Mouse (Mus musculus): ENCODE results near the gene Ccne1.
"Not testable (repeated sequence)": the region's sequence is repeated elsewhere in the genome, so short reads cannot be mapped to it uniquely, and the experiment has no call there.

Ccne1 gene

DNA sequence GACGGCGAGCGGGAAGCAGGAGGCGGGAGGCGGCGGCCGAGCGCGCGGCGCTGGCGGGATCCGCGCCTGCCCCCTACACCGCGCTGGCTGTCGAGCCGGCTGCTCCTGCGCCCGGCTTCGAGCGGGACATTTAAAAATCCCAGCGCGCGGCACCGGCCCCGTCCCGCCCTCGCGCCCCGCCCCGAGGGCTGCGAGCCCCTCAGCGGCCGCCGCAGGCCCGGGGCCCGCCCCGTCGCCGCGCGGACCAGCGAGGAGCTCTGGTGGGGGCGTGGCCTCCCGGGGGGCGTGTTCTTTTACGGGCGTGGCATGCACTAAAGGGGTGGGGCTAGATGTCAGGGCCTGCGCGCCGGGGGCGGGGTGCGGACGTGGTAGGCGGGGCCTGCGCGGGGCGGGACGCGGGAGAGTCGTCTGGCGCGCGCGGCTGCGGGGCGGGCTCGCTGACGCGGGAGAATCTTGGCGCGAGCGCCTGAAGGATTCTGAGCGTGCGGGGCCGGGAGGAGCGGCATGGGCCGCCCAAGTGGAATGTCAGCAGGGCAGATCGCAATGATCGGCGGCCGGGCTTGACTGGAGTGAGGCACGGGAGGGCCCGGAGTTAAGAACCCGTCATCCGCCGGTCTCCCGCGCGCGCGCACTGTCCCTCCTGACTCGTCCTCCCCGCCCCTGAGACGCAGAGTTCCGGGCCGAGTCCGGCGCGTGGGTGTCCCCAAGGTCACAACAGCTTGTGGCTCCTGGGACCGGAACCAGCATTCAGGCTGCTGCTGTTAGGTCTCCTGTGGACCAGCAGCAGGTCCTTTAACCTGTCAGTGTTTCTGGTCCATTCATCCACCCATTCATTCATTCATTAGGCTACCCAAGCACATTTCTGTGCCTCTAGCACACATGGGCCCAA is at the start of gene Ccne1:
Ccne1 (minus strand) TSS at position 164 of the 889 bp plus-strand sequence.
- DNase-seq (ENCODE audit: low spot score): peak; percentile 99

DNA sequence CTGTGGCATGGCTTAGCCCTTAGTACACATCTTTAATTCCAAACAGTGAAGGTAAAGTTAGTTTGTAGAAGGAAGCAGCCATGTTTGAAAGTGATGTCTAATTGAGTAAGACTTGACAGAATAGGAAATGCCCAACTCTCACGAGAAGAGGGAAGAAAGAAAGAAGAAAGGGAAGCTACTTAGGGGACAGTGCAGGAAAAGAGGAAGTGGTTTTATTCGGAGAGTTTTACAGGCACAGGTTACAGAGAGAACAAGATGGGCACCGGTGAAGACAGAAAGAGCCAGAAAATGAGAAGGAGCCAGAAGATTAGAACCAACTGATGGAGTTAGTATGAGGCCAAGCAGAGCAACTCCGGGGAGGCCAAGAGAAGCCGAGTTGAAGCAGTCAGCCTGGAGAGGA is 48.5 kb upstream of the Ccne1 start:
- DNase-seq (ENCODE audit: low spot score): no peak

DNA sequence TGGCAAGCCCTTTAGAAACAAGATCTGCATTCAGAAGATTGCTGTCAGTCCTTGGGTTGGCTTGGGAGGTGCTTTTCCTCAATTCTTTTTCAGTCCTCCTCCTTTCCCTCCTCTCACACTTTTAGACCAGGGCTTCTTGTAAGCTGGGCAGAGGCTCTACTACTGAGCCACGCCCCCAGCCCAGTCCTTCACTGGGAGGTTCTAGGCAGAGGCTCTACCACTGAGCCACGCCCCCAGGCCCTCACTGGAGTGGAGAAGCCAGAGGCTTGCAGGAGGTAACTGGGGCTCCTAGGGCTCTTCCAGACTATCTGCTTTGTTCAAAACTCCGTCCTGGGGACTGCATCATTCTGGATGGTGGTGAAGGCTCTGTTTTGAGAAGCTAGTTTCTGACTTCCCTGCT is 45.2 kb upstream of the Ccne1 start:
- DNase-seq (ENCODE audit: low spot score): no peak

DNA sequence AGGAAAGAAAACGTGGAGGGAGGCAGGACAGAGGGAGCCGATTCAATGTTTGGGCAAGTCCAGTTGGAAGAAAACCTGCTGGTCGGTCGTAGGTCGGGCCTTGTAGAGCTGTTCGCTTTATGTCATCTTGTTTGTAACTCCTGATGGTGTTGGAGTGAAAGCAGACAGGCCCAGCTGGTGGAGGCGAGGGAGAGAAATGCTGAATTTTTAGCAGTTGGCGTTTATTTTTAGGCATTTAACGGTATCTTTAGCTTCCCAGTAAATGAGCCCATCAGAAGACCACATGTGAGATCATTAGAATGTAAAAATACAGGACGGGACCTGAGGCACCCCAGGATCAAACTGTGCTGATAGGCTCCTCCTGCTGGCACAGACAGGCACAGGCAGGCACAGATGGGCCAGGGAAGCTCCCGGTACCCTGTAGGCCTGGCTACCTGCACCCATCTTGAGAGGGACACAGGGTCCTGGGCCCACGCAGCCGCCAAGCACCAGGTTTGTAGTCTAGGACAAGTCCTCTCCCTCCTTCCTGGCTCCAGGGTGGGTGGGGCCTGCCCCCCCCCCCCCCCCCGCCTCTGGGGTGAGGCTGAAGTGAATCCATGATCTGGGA is 44.5 kb upstream of the Ccne1 start:
- peak; percentile 36 for DNase-seq (ENCODE audit: low spot score)

DNA sequence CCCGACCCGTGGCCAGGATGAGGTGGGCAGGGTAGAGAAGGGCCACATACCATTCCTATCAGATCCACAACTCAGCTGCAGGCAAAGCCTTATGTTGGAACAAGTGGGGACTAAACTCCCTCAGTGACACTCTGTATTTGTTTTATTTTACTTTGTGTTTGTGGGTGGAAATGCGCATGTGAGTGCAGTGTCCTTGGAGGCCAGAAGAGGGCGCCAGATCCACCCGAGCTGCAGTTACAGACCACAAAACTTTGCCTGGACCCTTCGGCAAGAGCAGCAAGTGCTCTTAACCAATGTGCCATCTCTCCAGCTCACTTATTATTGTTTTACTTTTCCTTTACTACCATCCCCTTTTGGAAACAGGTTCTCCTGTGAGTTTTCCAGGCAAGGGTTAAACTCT is 40.1 kb upstream of the Ccne1 start:
- no peak for DNase-seq (ENCODE audit: low spot score)

DNA sequence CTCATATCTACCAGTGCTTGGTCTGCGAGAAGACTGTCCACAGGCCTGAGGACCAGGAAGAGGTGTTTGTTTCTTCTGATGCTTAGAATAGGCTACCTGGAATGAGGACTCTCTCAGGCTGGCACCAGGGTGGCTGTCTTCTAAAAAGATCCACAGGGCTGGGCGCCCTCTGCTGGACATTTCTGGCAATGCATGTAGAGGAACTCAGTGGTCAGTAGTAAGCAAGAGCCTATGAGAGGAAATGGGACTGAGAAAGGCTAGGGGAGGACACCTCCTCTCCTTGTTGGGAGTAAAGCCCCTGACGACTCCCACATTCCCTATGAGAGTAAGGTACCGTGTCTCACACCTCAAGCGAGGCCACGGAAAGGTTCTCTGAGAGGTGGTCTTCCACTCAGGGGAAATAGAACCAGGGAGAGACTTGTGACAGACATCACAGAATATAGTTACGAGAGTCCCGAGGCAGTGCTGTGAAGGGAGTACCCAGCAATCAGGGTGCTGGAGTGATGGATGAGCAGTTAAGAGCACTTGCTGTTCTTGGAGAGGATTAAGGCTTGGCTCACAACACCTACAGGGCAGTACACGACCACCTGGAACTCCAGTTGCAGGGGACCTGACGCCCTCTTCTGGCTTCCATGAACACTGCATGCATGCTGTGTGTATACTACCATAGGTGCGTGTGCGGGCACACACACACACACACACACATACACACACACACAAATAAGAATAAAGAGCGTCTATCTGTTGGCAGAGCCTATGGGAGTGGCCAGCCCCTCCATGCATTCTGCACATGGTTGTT is 34.6 kb upstream of the Ccne1 start:
- DNase-seq (ENCODE audit: low spot score): peak; percentile 86

DNA sequence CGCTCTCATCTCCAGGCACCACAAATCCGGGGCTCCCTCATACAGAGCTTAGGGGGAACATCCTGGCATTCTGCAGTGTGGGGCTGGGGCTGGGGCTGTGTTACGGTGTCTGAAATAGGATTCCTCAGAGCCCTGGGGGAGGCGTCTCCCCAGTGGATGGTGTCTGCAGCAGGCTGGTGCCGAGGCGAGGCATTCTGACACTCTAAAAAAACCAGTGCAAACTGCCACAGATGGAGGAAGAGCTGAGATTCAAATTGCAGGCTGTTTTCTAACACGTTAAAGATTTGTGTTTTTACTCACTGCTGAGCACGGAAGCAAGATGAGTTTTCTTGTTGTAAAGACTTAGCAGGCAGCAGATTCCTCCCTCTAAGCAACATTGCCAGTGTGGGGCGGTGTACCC is 33.0 kb upstream of the Ccne1 start:
- DNase-seq (ENCODE audit: low spot score): peak; percentile 54

DNA sequence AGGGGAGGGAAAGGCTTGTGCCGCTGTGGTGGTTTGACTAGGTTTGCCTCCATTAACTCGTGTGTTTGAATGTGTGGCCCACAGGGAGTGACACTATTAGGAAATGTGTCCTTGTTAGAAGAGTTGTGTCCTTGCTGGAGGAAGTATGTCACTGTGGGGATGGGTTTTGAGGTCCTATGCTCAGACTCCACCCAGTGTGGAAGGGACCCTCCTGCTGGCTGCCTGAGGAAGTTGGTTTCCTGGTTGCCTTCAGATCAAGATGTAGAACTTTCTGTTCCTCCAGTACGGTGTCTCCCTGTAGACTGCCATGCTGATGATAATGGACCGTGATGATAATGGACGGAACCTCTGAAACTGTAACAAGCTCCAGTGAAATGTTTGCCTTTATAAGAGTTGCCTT is 27.1 kb upstream of the Ccne1 start:
- no peak for DNase-seq (ENCODE audit: low spot score)

DNA sequence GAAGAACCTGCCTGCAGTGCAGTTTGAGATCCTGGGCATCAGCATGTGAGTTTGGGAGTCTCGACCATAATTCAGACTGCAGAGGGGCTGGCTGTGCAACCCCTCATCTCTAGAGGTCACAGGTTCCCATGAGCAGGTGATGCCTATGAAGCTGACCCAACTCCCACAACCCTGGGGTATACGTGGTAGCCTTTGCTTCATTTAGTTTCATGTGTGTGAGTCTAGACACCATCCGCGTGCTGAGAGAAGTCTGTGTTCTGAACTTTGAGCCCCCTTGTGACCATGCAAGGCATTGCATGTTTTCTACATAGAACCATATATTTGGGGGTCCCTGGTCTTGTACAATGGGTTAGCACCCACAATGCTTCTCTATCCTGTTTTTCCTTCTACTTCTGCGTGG is 23.9 kb upstream of the Ccne1 start:
- DNase-seq (ENCODE audit: low spot score): peak; percentile 53

DNA sequence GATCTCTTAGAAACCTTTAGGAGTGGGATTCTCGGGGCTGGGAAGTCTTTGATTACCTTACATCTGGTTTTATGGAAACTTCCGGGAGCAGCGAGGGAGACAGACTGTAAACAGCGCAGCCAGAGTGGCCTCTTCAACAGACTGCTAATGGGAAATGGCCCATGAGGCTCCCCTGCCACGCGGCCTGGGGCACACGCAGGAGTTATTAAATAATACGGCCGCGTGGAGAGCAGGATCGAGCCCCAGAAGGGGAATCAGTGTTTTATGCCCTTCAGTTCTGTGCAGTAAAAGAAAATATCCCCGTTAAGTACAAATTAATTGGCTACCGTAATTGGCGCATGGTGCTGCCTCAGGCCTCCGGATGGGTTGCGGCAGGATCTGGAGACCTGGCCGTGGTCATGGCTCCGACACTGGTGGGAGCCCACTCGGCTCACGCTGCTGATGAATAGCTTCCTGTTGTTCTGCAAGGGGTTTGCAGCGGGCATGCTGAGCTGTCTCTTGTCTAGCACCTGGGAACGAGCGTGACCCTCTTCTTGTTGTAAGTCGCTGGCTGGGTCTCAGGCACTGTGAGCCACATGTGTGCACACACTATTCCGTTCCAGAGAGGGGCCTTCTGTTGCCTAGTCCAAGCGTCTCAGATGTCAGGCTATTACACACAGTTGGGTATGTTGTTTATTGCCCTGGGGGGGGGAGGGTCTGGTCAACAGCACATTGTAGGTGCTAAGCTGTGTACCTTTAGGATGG is 22.8 kb upstream of the Ccne1 start:
- no peak for DNase-seq (ENCODE audit: low spot score)

DNA sequence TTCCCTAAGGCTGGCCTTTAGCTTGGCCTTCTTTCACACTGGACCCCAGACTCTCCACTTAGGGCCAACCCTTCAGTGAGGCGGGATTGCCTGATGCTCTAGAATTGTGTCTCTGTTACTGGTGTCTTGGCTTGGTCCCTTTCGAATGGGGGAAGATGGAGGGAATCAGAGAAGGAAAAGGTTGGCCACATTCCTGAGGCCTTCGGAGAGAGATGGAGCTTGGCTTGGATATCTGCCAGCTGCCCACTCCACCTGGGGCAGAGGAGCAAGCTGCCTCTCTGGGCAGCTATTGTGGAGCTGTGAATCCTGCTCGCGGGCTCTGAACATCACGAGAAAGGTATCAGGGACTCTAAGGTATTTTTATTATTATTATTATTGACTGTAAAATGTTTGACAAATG is 22.2 kb upstream of the Ccne1 start:
- DNase-seq (ENCODE audit: low spot score): no peak

DNA sequence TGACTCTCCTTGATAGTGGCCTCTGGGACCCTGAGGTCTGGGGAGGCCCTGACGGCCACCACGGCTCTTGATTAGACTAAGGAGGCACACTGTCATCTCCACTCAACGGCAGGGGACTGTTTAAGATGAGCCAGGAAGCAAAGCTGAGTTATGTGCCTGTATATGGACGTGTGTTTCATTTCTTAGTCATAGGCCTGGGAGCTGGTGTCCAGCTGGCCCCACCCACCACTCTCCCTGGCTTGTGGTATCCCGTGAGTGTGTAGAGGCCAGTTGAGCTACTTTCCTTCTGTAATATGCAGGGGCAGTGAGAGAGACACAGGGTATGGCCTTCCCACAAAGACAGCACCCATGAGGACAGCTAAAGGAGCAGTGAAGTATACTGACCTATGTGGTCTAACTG is 20.9 kb upstream of the Ccne1 start:
- DNase-seq (ENCODE audit: low spot score): not testable (repeated sequence)

DNA sequence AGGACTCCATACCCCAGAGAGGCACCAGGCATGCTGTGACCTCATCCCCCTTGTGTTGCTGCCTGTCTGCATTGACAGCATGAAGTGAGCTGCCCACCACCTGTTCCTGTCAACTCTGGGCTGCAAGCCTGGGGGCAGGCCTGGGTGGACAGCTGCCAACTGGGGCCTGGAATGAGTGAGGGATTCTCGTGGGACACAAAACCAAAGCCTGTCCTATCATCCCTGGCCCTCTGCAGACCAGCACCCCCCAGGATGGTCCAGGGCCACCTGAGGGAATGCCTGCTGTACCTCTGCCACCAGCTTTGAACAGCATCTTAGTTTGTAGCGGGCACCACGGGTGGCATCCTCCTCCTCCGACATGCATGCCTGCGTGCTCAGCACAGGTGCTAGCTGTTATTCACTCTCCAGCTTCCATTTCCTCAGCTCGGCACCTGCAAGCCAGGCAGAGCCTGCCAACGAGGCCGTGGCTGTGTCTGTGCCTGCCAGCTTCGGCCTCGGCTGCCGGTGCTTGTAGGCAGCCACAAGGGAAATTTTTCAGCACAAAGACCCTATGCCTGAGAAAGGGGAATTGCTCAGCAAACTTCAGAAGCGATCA is 18.3 kb upstream of the Ccne1 start:
- peak; percentile 20 for DNase-seq (ENCODE audit: low spot score)

DNA sequence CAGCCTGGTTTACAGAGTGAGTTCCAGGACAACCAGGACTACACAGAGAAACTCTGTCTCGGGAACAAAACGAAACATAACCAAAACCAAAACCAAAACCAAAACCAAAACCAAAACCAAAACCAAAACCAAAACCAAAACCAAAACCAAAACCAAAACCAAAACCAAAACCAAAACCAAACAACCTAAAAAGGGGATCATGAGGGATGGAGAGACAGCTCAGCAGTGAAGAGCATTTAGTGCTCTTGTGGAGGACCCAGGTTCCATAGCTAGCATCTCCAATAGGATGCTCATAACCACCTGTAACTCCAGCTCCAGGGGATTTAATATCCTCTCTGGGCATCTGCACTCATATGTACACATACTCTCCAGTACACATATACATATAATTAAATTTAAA is 16.8 kb upstream of the Ccne1 start:
- not testable (repeated sequence) for DNase-seq (ENCODE audit: low spot score)

DNA sequence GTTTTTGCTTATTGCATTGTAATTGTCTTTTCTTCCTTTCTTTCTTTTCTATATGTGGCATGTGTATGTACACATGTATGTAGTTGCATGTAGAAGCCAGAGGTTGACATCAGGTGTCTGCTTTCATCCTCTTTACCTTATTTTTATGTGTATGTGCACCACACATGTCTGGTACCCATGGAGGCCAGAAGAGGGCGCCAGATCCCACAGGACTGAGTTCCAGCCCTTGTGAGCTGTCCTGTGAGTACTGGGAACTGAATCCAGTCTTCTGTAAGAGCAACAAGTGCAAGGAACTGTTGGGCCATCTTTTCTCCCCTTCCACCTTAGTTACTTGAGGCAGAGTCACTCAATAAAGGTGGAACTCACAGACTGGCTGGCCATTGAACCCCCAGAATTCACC is 11.3 kb upstream of the Ccne1 start:
- no peak for DNase-seq (ENCODE audit: low spot score)

DNA sequence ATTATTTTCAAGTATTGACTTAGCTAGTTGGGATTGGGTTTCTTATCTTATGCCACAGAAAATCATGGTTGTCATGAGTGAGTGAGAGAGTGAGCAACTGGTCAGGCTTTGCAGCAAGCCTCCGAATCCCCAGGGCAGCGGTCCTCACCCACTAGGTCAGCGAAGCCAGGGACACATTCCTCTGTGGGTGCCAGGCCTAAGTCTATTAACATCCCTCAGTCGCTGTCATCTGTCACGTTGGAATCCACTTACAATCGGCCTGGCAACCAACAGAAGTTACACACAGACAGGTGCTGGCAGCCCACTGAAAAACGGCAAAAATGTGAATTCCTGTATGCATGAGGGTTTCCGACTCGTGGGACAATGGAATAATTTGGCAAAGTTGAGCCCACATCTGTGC is 5.1 kb upstream of the Ccne1 start:
- no peak for DNase-seq (ENCODE audit: low spot score)

DNA sequence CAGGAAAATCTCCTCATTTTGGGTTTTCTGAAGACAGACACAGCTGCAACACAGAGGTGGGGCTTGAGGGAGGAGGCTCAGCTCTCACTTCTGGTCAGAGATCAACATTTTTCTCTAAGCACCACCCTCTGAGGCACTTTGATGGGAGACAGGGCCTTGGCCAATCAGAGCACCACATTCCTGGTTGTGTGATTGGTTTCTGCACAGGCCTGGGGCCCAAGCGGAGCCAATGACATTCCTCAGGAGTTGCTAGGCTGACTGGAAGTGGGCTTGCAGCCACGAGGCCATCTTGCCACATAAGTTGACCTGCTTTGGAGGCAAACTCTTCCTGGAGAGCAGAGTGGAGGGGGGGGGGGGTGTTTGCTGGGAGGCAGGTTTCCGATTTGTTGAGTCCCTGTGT is 4.7 kb upstream of the Ccne1 start:
- peak; percentile 39 for DNase-seq (ENCODE audit: low spot score)

DNA sequence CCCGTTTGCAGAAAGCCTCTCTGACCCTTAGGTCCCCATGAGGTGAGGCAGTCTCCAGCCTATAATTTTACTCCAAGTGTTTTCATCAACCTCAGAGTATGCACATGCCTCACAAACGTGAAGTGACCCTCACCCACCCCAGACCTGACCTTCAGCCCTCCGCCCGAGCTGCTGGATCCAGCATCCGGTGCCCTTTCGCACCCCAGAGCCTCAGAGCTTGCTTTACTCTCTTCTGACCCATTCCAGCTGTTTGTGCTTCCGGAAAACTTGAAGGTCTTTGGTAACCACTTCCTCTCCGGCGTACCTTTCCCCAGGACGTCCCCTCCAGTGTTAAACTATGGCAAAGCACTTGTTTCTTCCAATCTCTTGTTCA is 912 bp upstream of the Ccne1 start:
- DNase-seq (ENCODE audit: low spot score): no peak

DNA sequence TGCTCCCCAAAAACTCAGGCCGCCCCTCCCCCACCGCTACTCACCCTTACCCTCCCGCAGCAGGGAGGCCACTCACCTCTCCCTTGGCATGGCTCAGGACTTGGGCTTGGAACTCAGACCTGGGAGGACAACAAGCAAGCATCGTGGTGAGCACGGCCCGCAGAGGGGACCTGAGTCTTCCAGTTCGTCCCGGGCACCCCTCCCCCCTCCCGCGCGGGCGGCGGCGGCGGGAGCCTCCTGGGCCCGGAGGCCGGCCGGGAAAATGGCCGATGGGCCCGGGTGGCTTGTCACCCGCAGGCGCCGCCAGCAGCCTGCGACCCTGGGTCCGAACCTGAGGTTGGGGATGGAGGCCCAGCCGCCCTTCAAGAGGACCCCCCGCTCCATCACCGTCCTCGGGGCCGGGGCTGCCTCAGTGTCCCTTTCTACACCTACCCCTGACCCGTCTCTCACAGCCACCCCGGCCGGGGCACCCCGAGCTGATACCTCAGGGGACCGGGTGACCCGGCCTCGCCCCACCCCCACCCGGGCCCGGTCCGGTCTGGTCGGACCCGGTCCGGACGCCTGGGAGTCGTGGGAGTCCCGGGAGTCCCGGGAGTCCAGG is 523 bp downstream of the Ccne1 start:
- DNase-seq (ENCODE audit: low spot score): peak; percentile 38

DNA sequence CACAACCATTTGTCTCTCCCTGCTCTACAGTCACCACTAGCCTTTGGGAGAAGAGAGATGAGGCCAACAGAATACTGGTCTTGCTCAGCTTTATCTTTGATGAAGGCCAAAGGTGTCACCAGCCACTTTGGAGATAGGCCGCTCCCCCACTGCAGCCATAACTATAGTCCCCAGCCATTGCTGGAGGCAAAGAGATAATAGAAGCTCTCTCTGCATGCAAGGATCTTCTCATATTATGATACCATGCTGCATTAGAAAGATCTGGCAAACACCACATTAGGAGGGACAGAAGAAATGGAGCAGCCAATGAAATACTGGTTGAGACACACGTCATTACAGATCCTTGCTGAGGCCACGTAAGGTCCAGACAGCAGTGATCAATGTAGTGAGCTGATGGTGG is 2.0 kb downstream of the Ccne1 start:
- no peak for DNase-seq (ENCODE audit: low spot score)

DNA sequence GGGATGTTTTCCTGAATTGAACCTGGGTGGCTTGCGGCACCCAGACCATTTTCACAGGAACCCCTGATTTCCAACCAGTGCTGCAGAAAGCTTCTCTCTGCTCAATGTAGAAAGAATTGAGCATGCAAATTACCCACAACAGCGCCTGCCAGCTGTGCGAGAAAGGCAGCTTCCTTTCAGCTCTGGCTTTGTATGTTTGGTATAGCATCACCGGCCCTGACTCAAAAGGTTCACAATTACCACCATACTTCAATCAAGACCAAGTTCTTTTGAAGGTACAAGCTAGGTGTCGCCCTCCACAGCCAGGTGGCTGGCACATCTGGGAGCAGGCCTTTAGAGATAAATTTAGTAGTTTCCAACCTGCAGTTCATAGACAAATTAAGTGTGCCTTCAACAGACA is 3.2 kb downstream of the Ccne1 start:
- DNase-seq (ENCODE audit: low spot score): no peak
